ENCODE assay signal across 17 mouse cellular contexts in genomic region chr2:109681071-109681470, GRCm38 (mm10). TPM values are rescaled to one million over a fixed set of nuclear protein-coding genes. Genes with fewer than 3 reads are reported as not detected.
"Had no signal": no experiment of that assay in that cellular context is flagged by ENCODE, and none has a peak within 500 bp of the region (broad histone marks: within the 10 kb centered on the region; RNA-seq: fewer than 3 reads in every experiment).

No protein-coding gene starts in this region.

- H3K36me3 ChIP-seq: midbrain, embryonic 10.5 days; midbrain, embryonic 12.5 days; neural tube, embryonic 12.5 days; stomach, embryonic 15.5 days had no signal

- H3K4me2 ChIP-seq: lung, embryonic 14.5 days; midbrain, embryonic 12.5 days; neural tube, embryonic 12.5 days; stomach, embryonic 15.5 days had no signal

- DNase-seq: lung, adult 18-20 months; lung, embryonic 14.5 days; lung, postnatal 10 days; lung, postnatal 4 days; midbrain, embryonic 14.5 days; right cerebral cortex, postnatal 14 days; thymus, adult 2 months; thymus, postnatal 25 days; thymus, postnatal 4 days had no signal

- H3K27ac ChIP-seq: midbrain, embryonic 10.5 days; midbrain, embryonic 12.5 days; neural tube, embryonic 12.5 days; stomach, embryonic 15.5 days; stomach, postnatal 0 days had no signal

- H3K4me3 ChIP-seq: midbrain, embryonic 10.5 days; midbrain, embryonic 12.5 days; neural tube, embryonic 12.5 days; stomach, embryonic 15.5 days had no signal

RNA-seq across cellular contexts. Expression of gene Bdnf, which starts 6.6 kb away (rescaled TPM):
- total RNA-seq: megakaryocyte, adult 5-6 weeks; megakaryocyte-erythroid progenitor cell, adult 5-6 weeks; neutrophil, adult 5-6 weeks had no signal
